Mouse (Mus musculus) monocyte, adult 2 months (primary cell): ENCODE measurements around the gene Otud5.
A peak's percentile ranks its signal among the peaks of the same experiment; 100 is the strongest.
"Not testable (repeated sequence)": the region's sequence is repeated elsewhere in the genome, so short reads cannot be mapped to it uniquely, and the experiment has no call there.

Experiments
- DNase-seq, 2 experiments: peaks; one replicate each; pipeline ENCODE4 v3.0.0; 2022; ENCODE audit warnings: low spot score in 2 of 2, low read depth in 1 of 2

The Otud5 gene

GRCm38 (mm10) chrX:7841163-7842162, at the start of gene Otud5:
Gene Otud5, plus strand, starts transcription at chrX:7841364.
- peak; percentile 90 to 92 for DNase-seq

GRCm38 (mm10) chrX:7793361-7793760, 47.8 kb upstream of the Otud5 start:
- no peak for DNase-seq

DNA sequence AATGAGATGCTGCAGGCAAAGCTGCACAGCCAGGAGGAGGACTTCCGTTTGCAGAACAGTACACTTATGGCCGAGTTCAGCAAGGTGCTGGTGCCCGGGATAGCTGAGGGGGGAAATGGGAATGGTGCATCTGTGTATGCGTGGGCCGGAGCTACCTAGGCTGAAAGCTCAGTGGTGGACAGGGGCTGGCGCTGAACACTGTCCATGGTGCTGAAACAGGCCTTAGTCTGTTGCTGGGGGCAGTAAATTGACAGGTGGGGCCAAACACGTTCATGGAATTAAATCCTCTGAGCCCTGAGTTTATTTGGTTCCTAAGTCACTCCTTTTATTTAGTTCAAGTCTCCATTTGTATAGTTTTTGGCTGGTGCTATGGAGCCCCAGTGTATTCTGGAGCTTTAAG, 46.1 kb upstream of the Otud5 start:
- DNase-seq, result no peak

GRCm38 (mm10) chrX:7797327-7797726, 43.8 kb upstream of the Otud5 start:
- DNase-seq, result no peak

- DNase-seq, result not testable (repeated sequence)
Observed at GRCm38 (mm10) chrX:7802157-7802556, 39.0 kb upstream of the Otud5 start.

GRCm38 (mm10) chrX:7815016-7815415, 26.1 kb upstream of the Otud5 start:
- not testable (repeated sequence) for DNase-seq

- no peak for DNase-seq
Observed at GRCm38 (mm10) chrX:7821865-7822779, 19.0 kb upstream of the Otud5 start, which contains the start of gene Kcnd1. Gene Kcnd1, plus strand, starts transcription at chrX:7822289.

- DNase-seq, result no peak
Observed at GRCm38 (mm10) chrX:7837146-7837545, 4.0 kb upstream of the Otud5 start.

DNA sequence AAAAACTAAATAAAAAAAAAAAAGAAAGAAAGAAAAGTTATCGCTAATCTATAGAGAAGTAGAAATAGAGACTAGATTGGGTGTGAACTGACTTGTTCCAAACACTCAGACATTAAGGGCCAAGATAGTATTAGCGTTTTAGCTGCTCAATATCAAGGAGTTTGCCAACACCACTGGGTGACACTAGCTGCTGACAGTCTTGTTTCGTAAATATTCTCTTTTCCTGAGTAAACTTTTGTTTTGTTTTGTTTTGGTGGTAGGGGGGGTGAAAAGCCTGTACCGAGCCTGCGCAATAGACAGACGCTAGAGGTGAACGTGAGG, 362 bp upstream of the Otud5 start:
- DNase-seq, result no peak

DNA sequence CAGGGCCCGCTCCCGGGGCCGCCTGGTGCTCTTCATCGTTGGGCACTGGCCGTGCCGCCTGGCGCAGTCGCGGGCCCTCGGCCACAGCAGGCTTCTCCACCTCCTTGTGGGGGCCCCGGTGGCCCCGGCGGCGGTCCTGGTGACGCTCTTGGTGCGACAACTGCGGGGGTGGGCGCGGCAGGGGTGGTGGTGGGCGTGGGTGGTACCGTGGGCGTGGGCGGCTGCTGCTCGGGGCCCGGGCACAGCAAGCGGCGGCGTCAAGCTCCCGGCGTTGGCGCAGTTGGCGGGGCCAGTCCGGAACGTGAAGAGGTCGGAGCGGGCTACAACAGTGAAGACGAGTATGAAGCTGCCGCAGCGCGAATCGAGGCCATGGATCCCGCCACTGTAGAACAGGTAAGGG, 1.2 kb downstream of the Otud5 start:
- DNase-seq, result no peak

DNA sequence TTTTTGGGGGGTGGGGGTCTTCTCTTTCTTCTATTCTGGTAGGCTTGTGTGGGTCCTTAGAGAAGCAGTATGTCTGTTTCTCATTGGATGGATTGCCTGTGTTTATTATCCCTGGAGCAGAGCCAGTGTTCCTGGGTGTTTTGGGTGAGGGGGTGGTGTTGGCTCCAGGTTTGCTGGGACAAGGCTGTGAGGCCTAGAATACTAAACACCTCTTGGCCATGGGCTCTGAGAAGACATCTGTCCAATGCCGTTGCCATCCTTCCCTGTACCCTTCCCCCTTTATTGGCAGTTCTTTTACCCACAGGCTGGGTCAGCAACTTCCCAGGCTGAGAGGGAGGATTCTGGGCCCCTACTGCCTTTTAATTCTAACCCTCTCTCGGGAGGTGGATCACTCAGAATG, 6.7 kb downstream of the Otud5 start:
- no peak for DNase-seq

DNA sequence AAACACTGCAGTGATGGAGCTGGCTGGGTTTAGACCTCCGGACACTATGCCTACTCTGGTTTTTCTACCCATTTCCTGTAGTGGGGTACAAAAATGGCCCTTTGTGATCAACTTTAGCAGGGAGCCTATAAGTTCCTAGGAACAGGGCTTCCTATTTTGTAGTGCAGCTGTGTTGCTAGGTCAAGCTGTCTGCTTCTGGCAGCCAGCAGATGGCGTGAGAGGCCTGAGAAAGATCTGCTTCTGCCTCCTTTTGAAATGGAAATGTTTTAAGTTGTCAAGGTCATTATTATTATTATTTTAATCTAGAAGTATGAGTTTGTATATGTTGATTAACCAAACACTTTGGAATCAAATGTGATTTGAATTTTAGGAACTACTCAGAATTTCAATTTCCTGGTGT, 13.4 kb downstream of the Otud5 start:
- no peak for DNase-seq

DNA sequence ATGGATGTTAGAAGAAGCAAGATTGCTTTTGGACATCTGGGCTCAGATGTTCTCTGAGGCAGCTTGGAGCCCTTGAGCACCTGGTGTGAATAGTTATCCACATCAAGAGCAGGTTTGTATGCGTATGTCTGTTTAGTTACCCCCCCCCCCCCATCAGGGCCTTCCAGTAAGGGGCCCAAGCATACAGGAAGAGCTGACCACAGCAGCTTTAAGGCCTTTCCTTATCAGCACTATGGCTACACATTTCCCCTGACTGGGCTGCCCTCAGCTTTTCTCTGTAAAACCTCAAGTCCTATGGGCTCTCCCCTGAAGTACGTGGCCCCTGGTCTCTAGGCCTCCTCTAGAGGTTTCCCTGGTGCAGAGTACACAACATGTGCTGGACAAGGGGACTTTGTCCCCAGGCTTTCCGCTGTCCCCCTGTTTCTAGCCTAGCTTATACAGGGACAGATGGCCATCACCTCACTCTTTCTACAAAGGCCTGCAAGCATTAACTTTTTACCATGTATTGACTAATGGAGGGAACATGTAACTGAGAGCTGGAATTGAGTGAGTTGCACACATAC, 18.1 kb downstream of the Otud5 start:
- DNase-seq, result no peak

- no peak for DNase-seq
Observed at GRCm38 (mm10) chrX:7863181-7863580, 22.0 kb downstream of the Otud5 start.

GRCm38 (mm10) chrX:7864551-7864950, 23.4 kb downstream of the Otud5 start:
- DNase-seq, result no peak

GRCm38 (mm10) chrX:7865343-7865742, 24.2 kb downstream of the Otud5 start:
- DNase-seq, result no peak

GRCm38 (mm10) chrX:7865786-7866185, 24.6 kb downstream of the Otud5 start:
- no peak for DNase-seq

GRCm38 (mm10) chrX:7867141-7867540, 26.0 kb downstream of the Otud5 start:
- no peak for DNase-seq

- DNase-seq, result no peak
Observed at GRCm38 (mm10) chrX:7868506-7868905, 27.3 kb downstream of the Otud5 start.

DNA sequence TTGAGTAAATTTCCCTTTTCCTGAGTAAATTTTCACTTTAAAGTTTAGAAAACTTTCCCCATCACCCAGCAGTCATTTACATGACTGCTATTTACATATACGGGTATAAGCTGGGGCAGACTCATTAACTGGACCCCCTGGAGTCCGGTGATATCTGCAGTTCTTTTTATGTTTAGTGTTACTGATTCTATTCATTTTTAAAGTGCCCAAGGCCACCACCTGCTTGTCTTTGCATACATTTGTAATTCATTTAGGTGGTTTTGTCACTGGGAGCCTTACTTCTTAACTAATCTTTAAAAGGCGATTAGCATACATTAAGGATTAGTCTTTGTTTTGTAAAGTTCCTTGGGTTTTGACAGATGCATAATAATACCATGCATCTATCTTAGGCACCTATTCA, 28.7 kb downstream of the Otud5 start:
- DNase-seq, result no peak

- peak; percentile 40 to 62 for DNase-seq
Observed at GRCm38 (mm10) chrX:7878007-7878419, 36.8 kb downstream of the Otud5 start, which contains the start of gene Pim2. Gene Pim2, plus strand, starts transcription at chrX:7878262.
